Mouse (Mus musculus): ENCODE measurements around the gene 4930470P17Rik.

GRCm38 (mm10) chr2:170646201-170646600 lies 44.4 kb upstream of the 4930470P17Rik start:
- TF ChIP-seq JUND (IDR thresholded peaks at IDR 0.05; ENCODE audit: low read depth, low read length) (no peak), CTCF (IDR thresholded peaks at IDR 0.05 in 2 of 3, conservative IDR thresholded peaks at IDR 0.05 in 1 of 3; ENCODE audit: control insufficient read depth in 1 of 3, insufficient read depth in 1 of 3, low read depth in 2 of 3, low read length in 3 of 3, poor library complexity in 1 of 3, severe bottlenecking in 1 of 3) (no peak), EP300 (IDR thresholded peaks at IDR 0.05; ENCODE audit: low read depth in 1 of 2, low read length in 2 of 2) (no peak)
